Mouse (Mus musculus): ENCODE data around the gene Gad2. TPM values are rescaled to one million over a fixed set of nuclear protein-coding genes. Genes with fewer than 3 reads are reported as not detected.

The Gad2 gene
- total and polyA plus RNA-seq, 3 experiments = 0.11 TPM; not detected in 2

- ATAC-seq (ENCODE audit: extremely low read depth, insufficient number of reproducible peaks, low FRiP score, poor library complexity, severe bottlenecking) (no peak), DNase-seq (ENCODE audit: low spot score) (no peak)
- no peaks in the 10 kb centered on the region for H3K36me3 ChIP-seq (replicated peaks)
- H3K27me3 ChIP-seq (ENCODE audit: insufficient read depth, low read length) = peaks cover 32% of the 10 kb centered on the region
- H3K4me1 ChIP-seq (ENCODE audit: insufficient read depth, low read depth, low read length) = no peaks in the 10 kb centered on the region; the same call in 1 of the 2 replicates
- H3K4me3 ChIP-seq (ENCODE audit: low read depth, low read length) = no peak overlapping the region
- peaks cover 3% of the 10 kb centered on the region; the same call in 1 of the 2 replicates for H3K9me3 ChIP-seq (replicated peaks)
- no peak for TF ChIP-seq CTCF (IDR thresholded peaks at IDR 0.05; ENCODE audit: low read depth, low read length)
- TF ChIP-seq GATA1 (IDR thresholded peaks at IDR 0.05; ENCODE audit: borderline replicate concordance, low read length) = no peak
- TF ChIP-seq TAL1 (conservative IDR thresholded peaks at IDR 0.05; ENCODE audit: low read depth, low read length) = no peak
- TF ChIP-seq GATA2 (IDR thresholded peaks at IDR 0.05; ENCODE audit: borderline replicate concordance, low read depth, low read length) = no peak
- TF ChIP-seq POLR2AphosphoS5 (IDR thresholded peaks at IDR 0.05; ENCODE audit: insufficient replicate concordance, low read depth, low read length) = no peak
Measured at GRCm38 (mm10) chr2:22617951-22618350, 4.1 kb upstream of the Gad2 start.

GRCm38 (mm10) chr2:22619416-22619815 is 2.6 kb upstream of the Gad2 start:
- DNase-seq (ENCODE audit: low spot score) = no peak
- H3K36me3 ChIP-seq (replicated peaks) = no peaks in the 10 kb centered on the region
- no peak for ATAC-seq (ENCODE audit: extremely low read depth, insufficient number of reproducible peaks, low FRiP score, poor library complexity, severe bottlenecking)
- no peaks in the 10 kb centered on the region; the same call in 1 of the 2 replicates for H3K4me1 ChIP-seq (ENCODE audit: insufficient read depth, low read depth, low read length)
- H3K27me3 ChIP-seq (ENCODE audit: insufficient read depth, low read length) = peaks cover 41% of the 10 kb centered on the region
- H3K9me3 ChIP-seq (replicated peaks) = peaks cover 9% of the 10 kb centered on the region
- no peak for TF ChIP-seq POLR2AphosphoS5 (IDR thresholded peaks at IDR 0.05; ENCODE audit: insufficient replicate concordance, low read depth, low read length)
- H3K4me3 ChIP-seq (ENCODE audit: low read depth, low read length) = no peak overlapping the region

- H3K9me3 ChIP-seq (replicated peaks) = peaks cover 9% of the 10 kb centered on the region
- DNase-seq (ENCODE audit: low spot score) (no peak), ATAC-seq (ENCODE audit: extremely low read depth, insufficient number of reproducible peaks, low FRiP score, poor library complexity, severe bottlenecking) (no peak)
- peaks cover 41% of the 10 kb centered on the region for H3K27me3 ChIP-seq (ENCODE audit: insufficient read depth, low read length)
- no peaks in the 10 kb centered on the region; the same call in 1 of the 2 replicates for H3K4me1 ChIP-seq (ENCODE audit: insufficient read depth, low read depth, low read length)
- H3K36me3 ChIP-seq (replicated peaks) = no peaks in the 10 kb centered on the region
- no peak overlapping the region for H3K4me3 ChIP-seq (ENCODE audit: low read depth, low read length)
- no peak for TF ChIP-seq GATA2 (IDR thresholded peaks at IDR 0.05; ENCODE audit: borderline replicate concordance, low read depth, low read length)
- TF ChIP-seq CTCF (IDR thresholded peaks at IDR 0.05; ENCODE audit: low read depth, low read length) = no peak
- TF ChIP-seq POLR2AphosphoS5 (IDR thresholded peaks at IDR 0.05; ENCODE audit: insufficient replicate concordance, low read depth, low read length) = no peak
- no peak for TF ChIP-seq GATA1 (IDR thresholded peaks at IDR 0.05; ENCODE audit: borderline replicate concordance, low read length)
- TF ChIP-seq TAL1 (conservative IDR thresholded peaks at IDR 0.05; ENCODE audit: low read depth, low read length) = no peak
Measured at GRCm38 (mm10) chr2:22620030-22620429, 2.0 kb upstream of the Gad2 start.

GRCm38 (mm10) chr2:22620534-22620933 is 1.5 kb upstream of the Gad2 start:
- no peak for ATAC-seq (ENCODE audit: extremely low read depth, insufficient number of reproducible peaks, low FRiP score, poor library complexity, severe bottlenecking)
- peaks cover 9% of the 10 kb centered on the region for H3K9me3 ChIP-seq (replicated peaks)
- DNase-seq (ENCODE audit: low spot score) = no peak
- H3K36me3 ChIP-seq (replicated peaks) = no peaks in the 10 kb centered on the region
- TF ChIP-seq TAL1 (conservative IDR thresholded peaks at IDR 0.05; ENCODE audit: low read depth, low read length) (no peak), CTCF (IDR thresholded peaks at IDR 0.05; ENCODE audit: low read depth, low read length) (no peak), GATA1 (IDR thresholded peaks at IDR 0.05; ENCODE audit: borderline replicate concordance, low read length) (no peak), GATA2 (IDR thresholded peaks at IDR 0.05; ENCODE audit: borderline replicate concordance, low read depth, low read length) (no peak), POLR2AphosphoS5 (IDR thresholded peaks at IDR 0.05; ENCODE audit: insufficient replicate concordance, low read depth, low read length) (no peak)
- peaks cover 41% of the 10 kb centered on the region for H3K27me3 ChIP-seq (ENCODE audit: insufficient read depth, low read length)
- H3K4me1 ChIP-seq (ENCODE audit: insufficient read depth, low read depth, low read length) = no peaks in the 10 kb centered on the region; the same call in 1 of the 2 replicates
- no peak overlapping the region for H3K4me3 ChIP-seq (ENCODE audit: low read depth, low read length)

GRCm38 (mm10) chr2:22620978-22621827 is 802 bp upstream of the Gad2 start:
- no peaks in the 10 kb centered on the region; the same call in 1 of the 2 replicates for H3K4me1 ChIP-seq (ENCODE audit: insufficient read depth, low read depth, low read length)
- H3K27me3 ChIP-seq (ENCODE audit: insufficient read depth, low read length) = peaks cover 41% of the 10 kb centered on the region
- H3K9me3 ChIP-seq (replicated peaks) = peaks cover 9% of the 10 kb centered on the region
- H3K36me3 ChIP-seq (replicated peaks) = no peaks in the 10 kb centered on the region
- DNase-seq (ENCODE audit: low spot score) (no peak), ATAC-seq (ENCODE audit: extremely low read depth, insufficient number of reproducible peaks, low FRiP score, poor library complexity, severe bottlenecking) (no peak)
- TF ChIP-seq GATA1 (IDR thresholded peaks at IDR 0.05; ENCODE audit: borderline replicate concordance, low read length) (no peak), POLR2AphosphoS5 (IDR thresholded peaks at IDR 0.05; ENCODE audit: insufficient replicate concordance, low read depth, low read length) (no peak), CTCF (IDR thresholded peaks at IDR 0.05; ENCODE audit: low read depth, low read length) (no peak), GATA2 (IDR thresholded peaks at IDR 0.05; ENCODE audit: borderline replicate concordance, low read depth, low read length) (no peak), TAL1 (conservative IDR thresholded peaks at IDR 0.05; ENCODE audit: low read depth, low read length) (no peak)
- no peak overlapping the region for H3K4me3 ChIP-seq (ENCODE audit: low read depth, low read length)

- TF ChIP-seq GATA2 (IDR thresholded peaks at IDR 0.05; ENCODE audit: borderline replicate concordance, low read depth, low read length) (no peak), POLR2AphosphoS5 (IDR thresholded peaks at IDR 0.05; ENCODE audit: insufficient replicate concordance, low read depth, low read length) (no peak), CTCF (IDR thresholded peaks at IDR 0.05; ENCODE audit: low read depth, low read length) (no peak), TAL1 (conservative IDR thresholded peaks at IDR 0.05; ENCODE audit: low read depth, low read length) (no peak)
- Histone ChIP-seq H3K4me3 (ENCODE audit: low read depth, low read length) (no peak overlapping the region), H3K4me1 (ENCODE audit: insufficient read depth, low read depth, low read length) (peaks cover 5% of the 10 kb centered on the region), H3K27me3 (ENCODE audit: insufficient read depth, low read length) (peaks cover 39% of the 10 kb centered on the region), H3K36me3 (replicated peaks) (no peaks in the 10 kb centered on the region), H3K9me3 (replicated peaks) (peaks cover 9% of the 10 kb centered on the region)
- DNase-seq (ENCODE audit: low spot score) = no peak
- ATAC-seq (ENCODE audit: extremely low read depth, insufficient number of reproducible peaks, low FRiP score, poor library complexity, severe bottlenecking) = no peak
Measured at GRCm38 (mm10) chr2:22623111-22624070, 1.4 kb downstream of the Gad2 start.
